Mouse (Mus musculus): Measurements from ENCODE around the gene Sh2d1b1.

Sh2d1b1 gene

DNA sequence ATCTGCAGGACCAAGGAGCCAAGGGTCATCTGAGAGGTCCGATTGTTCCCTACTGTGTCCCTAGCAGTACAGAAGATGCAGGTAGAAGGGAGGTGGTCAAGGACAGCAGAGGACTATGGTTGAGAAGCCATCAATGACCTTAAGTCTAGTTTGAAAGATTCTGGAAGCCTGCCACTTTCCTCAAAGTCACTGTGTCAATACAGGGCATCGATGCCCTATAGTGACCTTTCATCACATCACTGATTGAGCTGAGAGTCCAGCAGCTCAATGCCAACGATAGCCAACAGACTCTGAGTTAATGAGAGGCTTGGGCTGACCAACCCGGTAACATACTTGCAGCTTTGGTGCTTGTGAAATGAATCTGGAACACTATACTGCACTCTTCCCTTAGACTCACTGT lies 48.2 kb downstream of the Sh2d1b1 start:
- no peak for DNase-seq

DNA sequence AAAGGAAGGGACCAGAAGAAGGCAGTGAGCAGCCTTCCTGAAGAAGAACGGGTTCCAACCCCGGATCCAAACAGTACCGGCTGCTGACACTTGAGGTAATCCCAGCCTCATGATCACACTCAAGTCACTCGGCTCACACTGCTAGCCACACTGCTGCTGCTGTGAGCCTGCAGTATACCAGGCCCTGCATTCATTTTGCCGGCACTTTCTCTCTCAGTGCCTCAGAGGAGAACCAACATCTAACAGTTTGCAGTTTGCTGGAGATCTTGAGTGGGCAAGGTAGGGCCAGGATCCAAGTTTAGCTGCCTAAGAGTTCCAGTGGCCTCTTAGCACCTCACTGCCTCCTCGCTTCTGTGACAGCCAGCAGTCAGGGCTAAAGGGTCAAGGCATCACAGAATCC lies 54.8 kb downstream of the Sh2d1b1 start:
- no peak for DNase-seq

- DNase-seq, result no peak
These were observed 55.7 kb downstream of the Sh2d1b1 start for GRCm38 (mm10) chr1:170332775-170333174.
